Mouse (Mus musculus) hindbrain, postnatal 0 days (tissue): Measurements from ENCODE around the gene Mgat4a. TPM values are rescaled to one million over a fixed set of nuclear protein-coding genes. Genes with fewer than 3 reads are reported as not detected.

ENCODE experiments used
- ATAC-seq: fragments of 200-750 bp; cut with Nextera tagmentation; 2 replicates; pipeline ENCODE4 v1.8.0; 2017; ENCODE audit warnings: mild to moderate bottlenecking, moderate TSS enrichment, moderate library complexity
- DNase-seq: peaks from one replicate; pipeline ENCODE4 v3.0.0-alpha.2; 2015; ENCODE audit warnings: low spot score
- H3K27ac ChIP-seq: fragments of 300-500 bp; sonication (generic); 2 replicates; pipeline ENCODE4 v1.5.1; 2014; ENCODE audit warnings: mild to moderate bottlenecking
- H3K27me3 ChIP-seq: fragments of 300-500 bp; sonication (generic); 2 replicates; pipeline ENCODE4 v1.6.1; 2014; ENCODE audit warnings: low read length, mixed read lengths; ENCODE audit not compliant: insufficient read depth
- H3K36me3 ChIP-seq: fragments of 300-500 bp; sonication (generic); 2 replicates; pipeline ENCODE4 v1.6.1; 2014; ENCODE audit warnings: low read length, mixed read lengths; ENCODE audit not compliant: insufficient read depth
- H3K4me1 ChIP-seq: fragments of 300-500 bp; sonication (generic); 2 replicates; pipeline ENCODE4 v1.6.1; 2014; ENCODE audit warnings: antibody characterized with exemption, low read length, mixed read lengths; ENCODE audit not compliant: insufficient read depth
- H3K4me2 ChIP-seq: fragments of 300-500 bp; sonication (generic); 2 replicates; pipeline ENCODE4 v1.6.1; 2014; ENCODE audit warnings: low read depth, mild to moderate bottlenecking, low read length, moderate library complexity, mixed read lengths
- H3K4me3 ChIP-seq: fragments of 300-500 bp; sonication (generic); 2 replicates; pipeline ENCODE4 v1.5.1; 2014; ENCODE audit warnings: low read length
- H3K9ac ChIP-seq: fragments of 300-500 bp; sonication (generic); replicated peaks from 2 replicates; pipeline ENCODE4 v1.6.1; 2014; ENCODE audit warnings: mild to moderate bottlenecking, low read length, moderate library complexity, mixed read lengths
- H3K9me3 ChIP-seq: fragments of 300-500 bp; sonication (generic); 2 replicates; pipeline ENCODE4 v1.6.1; 2016; ENCODE audit warnings: low read length, mixed read lengths
- CTCF ChIP-seq: IDR thresholded peaks from 2 replicates; pipeline ENCODE4 v1.5.1; 2016; ENCODE audit warnings: antibody characterized with exemption, control low read depth, low read depth
- WGBS: fragments of 180-500 bp; shearing (Covaris S2); extraction: QIAGEN DNeasy Blood & Tissue Kit; methylation state at CpG from one replicate; pipeline ENCODE4 v1.1.7; 2014; 5-methylcytosine and 5-hydroxymethylcytosine counted together
- polyA plus RNA-seq: library from polyadenylated mRNA; unstranded; fragments of >200 nt; fragmentation: Nextera tagmentation; extraction: Ambion mirVana; gene quantifications from 2 replicates; pipeline ENCODE4 v1.2.1, GENCODE M21; 2015
- total RNA-seq: library from RNA; depleted of rRNA; stranded (reverse); fragments of >200 nt; gene quantifications from 2 replicates; pipeline ENCODE4 v1.2.3, GENCODE M21; 2014

Mgat4a gene
- total and polyA plus RNA-seq, 2 experiments from 2014 or later: 10.5 to 20.0 TPM

DNA sequence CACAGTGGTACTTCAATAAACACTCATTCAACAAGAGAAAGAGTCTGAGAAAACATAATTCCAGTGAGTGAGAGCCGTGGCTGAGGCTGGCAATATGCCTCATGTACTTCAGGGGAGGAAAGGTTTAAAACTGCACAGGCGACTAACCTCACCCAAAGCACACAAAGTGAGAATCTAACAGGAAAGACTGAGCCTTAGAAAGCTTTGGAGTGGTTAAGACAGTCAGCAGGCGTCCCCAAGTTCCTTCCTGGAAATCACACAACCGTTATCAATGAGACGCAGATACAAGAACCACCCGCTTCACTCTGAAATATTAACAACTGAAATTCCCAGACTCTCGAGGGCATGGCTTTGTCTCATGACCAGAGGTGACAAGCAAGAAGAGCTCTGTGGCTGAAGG lies 62.4 kb downstream of the Mgat4a start:
- H3K4me1 ChIP-seq: no peaks in the 10 kb centered on the region; the same call in 1 of the 2 replicates
- H3K27ac ChIP-seq: 0 out of 2 replicates have a peak overlapping the region, but pooled peaks have one; percentile 11
- DNase-seq (no peak), ATAC-seq (no peak)
- H3K36me3 ChIP-seq: no peaks in the 10 kb centered on the region
- no peaks in the 10 kb centered on the region for H3K9me3 ChIP-seq
- no peak for TF ChIP-seq CTCF
- H3K4me2 ChIP-seq: 0 out of 2 replicates have a peak overlapping the region, but pooled peaks have one; percentile 22
- H3K4me3 ChIP-seq: no peak overlapping the region
- no peaks in the 10 kb centered on the region for H3K27me3 ChIP-seq
- no peak overlapping the region for H3K9ac ChIP-seq
- WGBS: 54% methylated on average over 7 of the region's 7 CpGs

- ATAC-seq (no peak), DNase-seq (no peak)
- WGBS: 49% methylated on average over 5 of the region's 5 CpGs
- no peak overlapping the region for H3K9ac ChIP-seq
- H3K4me3 ChIP-seq: no peak overlapping the region
- TF ChIP-seq CTCF: no peak
- H3K4me2 ChIP-seq: peak overlapping the region; percentile 22; the same call in 1 of the 2 replicates
- no peaks in the 10 kb centered on the region for H3K27me3 ChIP-seq
- H3K9me3 ChIP-seq: no peaks in the 10 kb centered on the region
- H3K36me3 ChIP-seq: no peaks in the 10 kb centered on the region
- H3K4me1 ChIP-seq: no peaks in the 10 kb centered on the region; the same call in 1 of the 2 replicates
- H3K27ac ChIP-seq: 0 out of 2 replicates have a peak overlapping the region, but pooled peaks have one; percentile 11
Measured at GRCm38 (mm10) chr1:37477928-37478327, 62.9 kb downstream of the Mgat4a start.

- Histone ChIP-seq H3K9me3 (no peaks in the 10 kb centered on the region), H3K4me2 (no peak overlapping the region), H3K27ac (no peak overlapping the region), H3K4me3 (no peak overlapping the region), H3K36me3 (no peaks in the 10 kb centered on the region), H3K4me1 (no peaks in the 10 kb centered on the region; the same call in 1 of the 2 replicates), H3K27me3 (no peaks in the 10 kb centered on the region), H3K9ac (no peak overlapping the region)
- DNase-seq (no peak), ATAC-seq (no peak)
- no peak for TF ChIP-seq CTCF
- WGBS: 91% methylated on average over 5 of the region's 5 CpGs
Measured at GRCm38 (mm10) chr1:37477250-37477649, 63.6 kb downstream of the Mgat4a start.

DNA sequence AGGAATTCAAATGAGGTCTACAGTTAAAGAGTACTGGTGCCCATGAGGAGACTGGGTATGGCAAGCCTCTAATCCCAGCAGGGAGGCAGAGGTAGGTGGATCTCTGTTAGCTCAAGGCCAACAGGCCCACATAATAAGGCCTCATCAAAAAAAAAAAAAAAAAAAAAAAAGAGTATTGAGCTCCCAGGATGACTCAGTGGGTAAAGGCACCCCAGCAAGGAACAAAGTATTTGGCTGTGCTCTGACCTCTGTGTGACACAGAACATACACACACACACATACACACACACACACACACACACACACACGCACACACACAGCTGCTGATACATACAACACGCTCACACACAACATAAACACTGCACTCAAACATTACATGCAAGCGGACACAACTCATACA lies 65.5 kb downstream of the Mgat4a start:
- H3K4me2 ChIP-seq: no peak overlapping the region
- H3K4me3 ChIP-seq: no peak overlapping the region
- H3K9ac ChIP-seq: no peak overlapping the region
- ATAC-seq (no peak), DNase-seq (no peak)
- no peak for TF ChIP-seq CTCF
- 89% methylated on average over 3 of the region's 3 CpGs for WGBS
- H3K27me3 ChIP-seq: no peaks in the 10 kb centered on the region
- no peaks in the 10 kb centered on the region for H3K36me3 ChIP-seq
- no peaks in the 10 kb centered on the region for H3K9me3 ChIP-seq
- H3K27ac ChIP-seq: no peak overlapping the region
- H3K4me1 ChIP-seq: no peaks in the 10 kb centered on the region; the same call in 1 of the 2 replicates

DNA sequence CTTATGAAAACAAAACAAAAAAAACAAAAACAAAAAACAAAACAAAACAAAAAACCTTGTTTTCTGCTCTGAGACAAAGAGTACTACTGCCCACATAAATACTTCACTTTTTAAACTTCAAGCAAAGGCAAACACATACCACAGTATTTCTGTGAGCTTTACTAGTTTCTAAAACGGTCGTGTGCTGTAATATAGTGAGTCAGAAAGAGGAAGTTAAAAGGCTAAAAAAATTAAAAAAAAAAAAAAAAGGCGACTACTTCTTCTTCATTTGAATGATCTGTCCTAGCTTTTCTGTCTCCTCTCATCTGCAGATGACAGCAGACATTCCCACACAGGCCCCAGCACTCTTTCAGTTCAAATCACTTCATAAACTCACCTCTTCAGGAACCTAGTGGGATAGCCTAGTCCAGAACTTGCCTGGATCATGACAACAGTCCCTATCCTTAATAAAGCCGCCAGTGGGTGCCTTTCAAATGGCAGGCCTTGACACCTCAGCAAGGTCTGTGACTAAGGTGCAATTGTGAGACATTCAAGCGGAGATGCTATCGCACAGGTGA lies 66.1 kb downstream of the Mgat4a start:
- ATAC-seq (no peak), DNase-seq (no peak)
- Histone ChIP-seq H3K4me3 (no peak overlapping the region), H3K27ac (no peak overlapping the region), H3K36me3 (no peaks in the 10 kb centered on the region), H3K9me3 (no peaks in the 10 kb centered on the region), H3K27me3 (no peaks in the 10 kb centered on the region), H3K4me1 (no peaks in the 10 kb centered on the region; the same call in 1 of the 2 replicates), H3K9ac (no peak overlapping the region), H3K4me2 (no peak overlapping the region)
- TF ChIP-seq CTCF: no peak
- WGBS: 90% methylated on average over 6 of the region's 6 CpGs

DNA sequence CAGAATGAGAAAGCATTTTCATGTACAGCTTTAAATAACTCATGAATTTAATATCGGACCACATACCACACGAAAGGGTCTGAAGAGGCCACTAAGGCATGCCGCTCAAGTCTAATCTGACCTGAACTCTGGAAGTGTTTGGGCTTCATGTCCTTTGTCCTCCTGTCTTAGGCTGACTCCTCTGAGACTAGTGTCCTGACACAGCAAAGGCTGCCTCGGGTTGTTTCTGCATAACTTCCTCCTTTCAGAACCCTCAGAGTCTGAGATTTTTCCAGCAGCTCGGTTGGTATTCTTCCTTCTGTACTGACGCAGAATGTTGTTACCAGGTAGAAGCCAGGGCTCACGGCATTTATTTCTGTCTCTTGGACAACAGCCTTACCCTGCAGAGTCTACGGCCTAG lies 66.8 kb downstream of the Mgat4a start:
- H3K9ac ChIP-seq: no peak overlapping the region
- H3K27ac ChIP-seq: no peak overlapping the region
- H3K4me1 ChIP-seq: no peaks in the 10 kb centered on the region; the same call in 1 of the 2 replicates
- H3K27me3 ChIP-seq: no peaks in the 10 kb centered on the region
- WGBS: 68% methylated on average over 8 of the region's 8 CpGs
- H3K36me3 ChIP-seq: no peaks in the 10 kb centered on the region
- no peak for DNase-seq
- no peak overlapping the region for H3K4me3 ChIP-seq
- no peak for ATAC-seq
- TF ChIP-seq CTCF: no peak
- no peak overlapping the region for H3K4me2 ChIP-seq
- H3K9me3 ChIP-seq: no peaks in the 10 kb centered on the region

DNA sequence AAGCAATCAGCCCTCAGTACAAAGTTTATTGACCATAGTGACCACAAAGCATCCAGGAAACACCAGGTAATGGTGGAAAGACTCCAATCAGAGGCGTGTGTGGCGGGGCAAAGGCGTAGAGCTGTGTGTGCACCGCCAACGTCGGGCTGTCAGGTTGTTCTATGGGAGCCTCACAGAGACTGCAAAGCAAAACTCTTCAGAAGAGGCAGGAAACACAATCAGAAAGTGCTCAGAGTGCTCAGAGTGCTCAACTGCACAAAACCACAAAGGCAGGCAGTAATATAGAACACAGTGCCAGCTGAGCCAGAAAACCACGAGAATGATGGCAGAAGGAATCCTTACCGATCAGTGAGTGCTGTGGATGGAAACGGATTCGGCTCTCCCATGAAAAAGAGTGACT lies 67.6 kb downstream of the Mgat4a start:
- H3K4me2 ChIP-seq: no peak overlapping the region
- no peak overlapping the region for H3K4me3 ChIP-seq
- DNase-seq (no peak), ATAC-seq (no peak)
- no peaks in the 10 kb centered on the region for H3K36me3 ChIP-seq
- no peaks in the 10 kb centered on the region for H3K27me3 ChIP-seq
- no peak overlapping the region for H3K9ac ChIP-seq
- H3K27ac ChIP-seq: no peak overlapping the region
- no peak for TF ChIP-seq CTCF
- WGBS: 88% methylated on average over 10 of the region's 10 CpGs
- no peaks in the 10 kb centered on the region; the same call in 1 of the 2 replicates for H3K4me1 ChIP-seq
- no peaks in the 10 kb centered on the region for H3K9me3 ChIP-seq
